Mouse (Mus musculus) midbrain, embryonic 10.5 days (tissue): ENCODE results near the gene Iqcf6. TPM values are rescaled to one million over a fixed set of nuclear protein-coding genes. Genes with fewer than 3 reads are reported as not detected.
A peak's percentile ranks its signal among the peaks of the same experiment; 100 is the strongest.

ENCODE experiments used
- DNase-seq: peaks from one replicate; pipeline ENCODE4 v3.0.0-alpha.2; 2017; ENCODE audit warnings: low spot score
- H3K27ac ChIP-seq: fragments of 300-500 bp; sonication (generic); replicated peaks from 2 replicates; pipeline ENCODE4 v1.5.1; 2016; ENCODE audit warnings: mild to moderate bottlenecking
- H3K27me3 ChIP-seq: fragments of 300-500 bp; sonication (generic); 2 replicates; pipeline ENCODE4 v1.6.1; 2016; ENCODE audit warnings: low read depth, mild to moderate bottlenecking; ENCODE audit not compliant: poor library complexity, severe bottlenecking
- H3K36me3 ChIP-seq: fragments of 300-500 bp; sonication (generic); 2 replicates; pipeline ENCODE4 v1.6.1; 2016; ENCODE audit warnings: mild to moderate bottlenecking, moderate library complexity
- H3K4me1 ChIP-seq: fragments of 300-500 bp; sonication (generic); 2 replicates; pipeline ENCODE4 v1.6.1; 2016
- H3K4me3 ChIP-seq: fragments of 300-500 bp; sonication (generic); 2 replicates; pipeline ENCODE4 v1.5.1; 2016; ENCODE audit warnings: mild to moderate bottlenecking, moderate library complexity
- H3K9me3 ChIP-seq: fragments of 300-500 bp; sonication (generic); replicated peaks from 2 replicates; pipeline ENCODE4 v1.6.1; 2016; ENCODE audit warnings: mild to moderate bottlenecking
- WGBS: fragments of 180-500 bp; shearing (Covaris S2); methylation state at CpG from one replicate; pipeline ENCODE4 v1.1.7; 2016; 5-methylcytosine and 5-hydroxymethylcytosine counted together
- polyA plus RNA-seq: library from polyadenylated mRNA; unstranded; fragments of >200 nt; fragmentation: Nextera tagmentation; extraction: Ambion mirVana; gene quantifications from 2 replicates; pipeline ENCODE4 v1.2.1, GENCODE M21; 2016

Iqcf6 gene
- polyA plus RNA-seq, 1 experiment from 2014 or later, result not detected

DNA sequence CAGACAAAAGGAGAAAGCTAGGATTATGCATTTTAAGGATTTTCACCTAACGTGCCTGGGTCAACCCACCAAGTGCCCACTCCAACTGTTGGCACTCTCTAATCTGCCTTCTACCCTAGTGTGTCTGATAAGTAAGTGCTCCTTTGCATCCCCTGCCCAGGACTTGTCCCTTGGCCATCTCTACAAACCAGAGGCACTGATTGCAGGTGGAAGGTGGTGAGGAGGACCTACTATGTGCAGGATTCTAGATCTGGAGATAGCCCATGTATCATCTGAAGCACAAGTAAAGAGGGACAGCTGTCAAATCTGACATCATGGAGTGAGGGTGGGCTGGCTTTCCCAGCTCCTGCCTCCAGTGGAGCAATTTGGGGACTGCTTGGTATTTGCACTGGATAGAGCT is 33.6 kb downstream of the Iqcf6 start:
- Histone ChIP-seq H3K27ac (peak overlapping the region; percentile 77), H3K4me3 (no peak overlapping the region), H3K27me3 (peaks cover 22% of the 10 kb centered on the region), H3K9me3 (no peaks in the 10 kb centered on the region), H3K36me3 (peaks cover 41% of the 10 kb centered on the region), H3K4me1 (peaks cover 74% of the 10 kb centered on the region)
- no peak for DNase-seq
- 44% methylated on average over 1 of the region's 1 CpGs for WGBS

- no peaks in the 10 kb centered on the region for H3K27me3 ChIP-seq
- peaks cover 50% of the 10 kb centered on the region for H3K36me3 ChIP-seq
- no peaks in the 10 kb centered on the region for H3K9me3 ChIP-seq
- DNase-seq, result no peak
- H3K4me1 ChIP-seq, result peaks cover 51% of the 10 kb centered on the region
- H3K27ac ChIP-seq, result no peak overlapping the region
- WGBS, result 87% methylated on average over 6 of the region's 6 CpGs
- no peak overlapping the region for H3K4me3 ChIP-seq
Measured at GRCm38 (mm10) chr9:106663200-106663599, 36.8 kb downstream of the Iqcf6 start.

GRCm38 (mm10) chr9:106664433-106664832 is 38.1 kb downstream of the Iqcf6 start:
- H3K4me3 ChIP-seq, result no peak overlapping the region
- 48% methylated on average over 4 of the region's 4 CpGs for WGBS
- no peaks in the 10 kb centered on the region for H3K27me3 ChIP-seq
- no peaks in the 10 kb centered on the region for H3K9me3 ChIP-seq
- H3K27ac ChIP-seq, result peak overlapping the region; percentile 38; the same call in 1 of the 2 replicates
- peaks cover 46% of the 10 kb centered on the region for H3K36me3 ChIP-seq
- no peak for DNase-seq
- H3K4me1 ChIP-seq, result peaks cover 39% of the 10 kb centered on the region

DNA sequence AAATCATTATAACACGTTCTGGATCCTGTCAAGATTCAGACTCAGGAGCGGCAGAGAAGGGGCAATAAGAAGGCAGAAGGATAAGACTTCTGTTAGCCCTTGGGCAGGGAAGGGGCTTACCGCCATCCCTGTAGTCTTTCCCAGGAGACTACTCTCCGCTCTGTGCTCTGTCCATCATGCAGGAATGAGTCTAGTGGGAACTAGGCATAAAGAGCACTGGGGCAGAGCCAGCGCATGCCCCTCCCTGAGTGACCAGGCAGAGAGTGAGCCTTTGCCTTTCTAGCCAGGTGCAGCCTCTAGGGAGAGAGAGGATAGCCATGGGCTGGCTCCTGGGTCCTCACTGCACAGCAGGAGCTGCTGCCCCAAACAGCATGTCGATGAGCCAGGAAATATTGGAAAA is 38.5 kb downstream of the Iqcf6 start:
- 78% methylated on average over 6 of the region's 6 CpGs for WGBS
- peaks cover 35% of the 10 kb centered on the region for H3K4me1 ChIP-seq
- no peak for DNase-seq
- no peak overlapping the region for H3K4me3 ChIP-seq
- peaks cover 48% of the 10 kb centered on the region for H3K36me3 ChIP-seq
- no peaks in the 10 kb centered on the region for H3K27me3 ChIP-seq
- peak overlapping the region; percentile 38; the same call in 1 of the 2 replicates for H3K27ac ChIP-seq
- no peaks in the 10 kb centered on the region for H3K9me3 ChIP-seq

- no peak for DNase-seq
- H3K36me3 ChIP-seq, result peaks cover 36% of the 10 kb centered on the region
- 81% methylated on average over 2 of the region's 2 CpGs for WGBS
- H3K27me3 ChIP-seq, result no peaks in the 10 kb centered on the region
- H3K4me1 ChIP-seq, result no peaks in the 10 kb centered on the region
- H3K9me3 ChIP-seq, result no peaks in the 10 kb centered on the region
- no peak overlapping the region for H3K27ac ChIP-seq
- no peak overlapping the region for H3K4me3 ChIP-seq
Measured at GRCm38 (mm10) chr9:106673860-106674259, 47.5 kb downstream of the Iqcf6 start.

GRCm38 (mm10) chr9:106675480-106675879 is 49.1 kb downstream of the Iqcf6 start:
- Histone ChIP-seq H3K27ac (no peak overlapping the region), H3K4me3 (no peak overlapping the region), H3K9me3 (no peaks in the 10 kb centered on the region), H3K4me1 (no peaks in the 10 kb centered on the region), H3K27me3 (no peaks in the 10 kb centered on the region), H3K36me3 (peaks cover 46% of the 10 kb centered on the region)
- 0% methylated on average over 1 of the region's 1 CpGs for WGBS
- DNase-seq, result peak; percentile 79

- WGBS, result 80% methylated on average over 9 of the region's 9 CpGs
- Histone ChIP-seq H3K4me1 (no peaks in the 10 kb centered on the region), H3K9me3 (no peaks in the 10 kb centered on the region), H3K27ac (no peak overlapping the region), H3K36me3 (peaks cover 47% of the 10 kb centered on the region), H3K27me3 (no peaks in the 10 kb centered on the region), H3K4me3 (no peak overlapping the region)
- no peak for DNase-seq
Measured at GRCm38 (mm10) chr9:106675965-106676364, 49.6 kb downstream of the Iqcf6 start.

- 78% methylated on average over 4 of the region's 4 CpGs for WGBS
- no peaks in the 10 kb centered on the region for H3K27me3 ChIP-seq
- peaks cover 46% of the 10 kb centered on the region for H3K36me3 ChIP-seq
Measured at GRCm38 (mm10) chr9:106676571-106676970, 50.2 kb downstream of the Iqcf6 start.

More at GRCm38 (mm10) chr9:106676571-106676970, 50.2 kb downstream of the Iqcf6 start:
- DNase-seq, result no peak
- no peaks in the 10 kb centered on the region for H3K9me3 ChIP-seq
- no peak overlapping the region for H3K4me3 ChIP-seq
- no peaks in the 10 kb centered on the region for H3K4me1 ChIP-seq
- no peak overlapping the region for H3K27ac ChIP-seq

Other genes with a start within 250 kb of the Iqcf6 start
- 872 and 1,015 TPM in 2 replicates for gene Rpl29, start 197.1 kb upstream of the Iqcf6 start, polyA plus RNA-seq
- gene Acy1, start 188.3 kb upstream of the Iqcf6 start, polyA plus RNA-seq, result 39.3 and 42.6 TPM in 2 replicates
- 5.2 TPM in 2 replicates for gene Abhd14b, start 179.1 kb upstream of the Iqcf6 start, polyA plus RNA-seq
- 37.7 TPM in 2 replicates for gene Abhd14a, start 178.9 kb upstream of the Iqcf6 start, polyA plus RNA-seq
- gene Pcbp4, start 173.3 kb upstream of the Iqcf6 start, polyA plus RNA-seq, result 385 and 386 TPM in 2 replicates
- 0.11 and 0.15 TPM in 2 replicates for gene Gpr62, start 160.6 kb upstream of the Iqcf6 start, polyA plus RNA-seq
- gene Rrp9, start 150.6 kb upstream of the Iqcf6 start, polyA plus RNA-seq, result 69.9 and 74.9 TPM in 2 replicates
- gene Parp3, start 149.6 kb upstream of the Iqcf6 start, polyA plus RNA-seq, result 1.9 and 2.7 TPM in 2 replicates
- gene Iqcf1, start 126.6 kb upstream of the Iqcf6 start, polyA plus RNA-seq, result not detected in 2 replicates
- 0.27 TPM in 1 of 2 replicates, not detected in the other for gene Iqcf5, start 112.0 kb upstream of the Iqcf6 start, polyA plus RNA-seq
- gene Iqcf3, start 65.0 kb upstream of the Iqcf6 start, polyA plus RNA-seq, result not detected in 2 replicates
- gene Iqcf4, start 55.6 kb upstream of the Iqcf6 start, polyA plus RNA-seq, result not detected in 2 replicates
- 11.8 and 18.9 TPM in 2 replicates for gene Grm2, start 29.5 kb downstream of the Iqcf6 start, polyA plus RNA-seq
- gene Tex264, start 59.3 kb downstream of the Iqcf6 start, polyA plus RNA-seq, result 26.4 and 30.2 TPM in 2 replicates
- 8.0 and 9.0 TPM in 2 replicates for gene Rad54l2, start 162.6 kb downstream of the Iqcf6 start, polyA plus RNA-seq
- 33.6 and 35.7 TPM in 2 replicates for gene Dcaf1, start 195.3 kb downstream of the Iqcf6 start, polyA plus RNA-seq